Mouse (Mus musculus): ENCODE results near the gene Ppp3cb.

DNA sequence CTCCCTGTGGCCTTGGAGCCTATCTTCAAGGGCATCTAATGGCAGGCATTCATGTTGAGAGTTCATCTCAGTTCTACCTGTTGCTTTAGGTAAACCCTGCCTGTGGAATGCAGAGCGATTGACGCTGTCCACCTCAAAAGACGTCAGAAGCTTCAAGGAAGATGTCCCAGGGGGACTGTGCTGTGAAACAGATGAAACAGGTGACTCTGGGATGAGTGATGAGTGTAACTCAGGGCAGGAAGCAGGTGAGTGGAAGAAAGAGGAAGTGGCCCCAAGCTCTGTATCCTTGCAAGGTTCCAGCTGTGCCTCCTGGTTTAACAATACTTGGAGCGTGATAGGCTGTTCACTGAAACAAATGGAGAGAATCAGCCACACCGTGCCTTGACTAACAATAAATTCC is 15.5 kb upstream of the Ppp3cb start:
- TF ChIP-seq POLR2A (IDR thresholded peaks at IDR 0.05; ENCODE audit: borderline replicate concordance, control insufficient read depth, low read depth, low read length) (no peak), CTCF (IDR thresholded peaks at IDR 0.05; ENCODE audit: control insufficient read depth, insufficient read depth, low read length) (no peak)

Data from bone marrow, adult 2 months (tissue).